Mouse (Mus musculus) lung, postnatal 25 days (tissue): ENCODE results near the gene Ggt5.

Source experiments
- DNase-seq: peaks from one replicate; pipeline ENCODE4 v3.0.0; 2022; ENCODE audit warnings: low spot score

Ggt5 gene

GRCm38 (mm10) chr10:75568441-75568840, 20.7 kb upstream of the Ggt5 start:
- DNase-seq, result no peak

GRCm38 (mm10) chr10:75568851-75569250, 20.3 kb upstream of the Ggt5 start:
- no peak for DNase-seq

DNA sequence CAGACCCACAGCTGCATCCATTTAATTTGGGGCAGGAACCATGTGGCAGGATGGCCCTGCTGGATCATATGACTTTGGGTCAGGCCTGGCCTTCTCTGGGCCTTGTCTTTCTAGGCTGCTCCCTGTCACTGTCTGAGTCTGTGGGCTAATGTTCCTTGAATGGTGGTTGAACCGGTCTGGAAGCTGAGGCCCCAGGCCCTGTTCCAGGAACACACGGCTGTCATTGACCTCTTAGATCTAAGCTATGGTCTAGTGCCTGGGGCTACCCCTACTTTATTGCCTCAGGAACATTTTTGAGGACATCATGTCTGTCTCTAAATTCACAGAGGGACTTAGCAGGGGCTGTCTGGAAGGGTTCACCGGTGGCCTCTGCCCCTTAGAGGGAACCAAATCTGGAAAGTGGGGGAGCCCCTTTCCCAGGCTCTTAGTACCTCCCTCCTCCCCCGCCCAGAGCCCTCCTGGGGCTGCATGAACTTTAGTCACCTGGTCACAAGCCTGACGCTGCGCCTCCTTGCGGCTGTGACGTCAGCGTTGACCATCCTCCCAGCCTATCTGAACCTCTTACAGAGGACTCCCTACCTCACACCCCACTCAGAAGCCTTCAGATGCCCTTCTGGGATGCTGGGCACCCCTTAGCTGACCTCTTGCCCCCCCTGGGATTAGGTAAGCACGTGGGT, 18.0 kb upstream of the Ggt5 start:
- no peak for DNase-seq

DNA sequence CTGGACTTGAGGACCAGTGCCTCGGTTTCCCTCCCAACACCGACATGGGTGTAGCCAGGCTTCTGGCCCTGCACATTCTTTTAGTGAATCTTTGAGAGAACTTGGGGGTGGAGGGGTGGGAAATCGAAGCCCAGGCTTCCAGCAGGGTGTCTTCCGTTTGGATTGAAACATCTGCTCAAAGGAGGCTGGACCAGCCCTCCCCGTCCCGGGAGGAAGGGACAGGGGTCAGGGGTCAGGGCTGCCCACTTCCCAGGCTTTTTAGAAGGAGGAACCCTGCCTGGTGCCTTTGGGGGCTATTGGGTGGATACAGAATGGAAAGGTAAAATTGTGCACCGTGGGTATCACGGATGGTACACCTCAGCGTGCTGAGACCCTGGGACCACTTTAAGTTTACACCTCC, 17.2 kb upstream of the Ggt5 start:
- no peak for DNase-seq

- no peak for DNase-seq
These were observed 16.0 kb upstream of the Ggt5 start for GRCm38 (mm10) chr10:75573181-75573580.

GRCm38 (mm10) chr10:75573965-75574364, 15.2 kb upstream of the Ggt5 start:
- DNase-seq, result no peak

GRCm38 (mm10) chr10:75579129-75579528, 10.0 kb upstream of the Ggt5 start:
- DNase-seq, result no peak

DNA sequence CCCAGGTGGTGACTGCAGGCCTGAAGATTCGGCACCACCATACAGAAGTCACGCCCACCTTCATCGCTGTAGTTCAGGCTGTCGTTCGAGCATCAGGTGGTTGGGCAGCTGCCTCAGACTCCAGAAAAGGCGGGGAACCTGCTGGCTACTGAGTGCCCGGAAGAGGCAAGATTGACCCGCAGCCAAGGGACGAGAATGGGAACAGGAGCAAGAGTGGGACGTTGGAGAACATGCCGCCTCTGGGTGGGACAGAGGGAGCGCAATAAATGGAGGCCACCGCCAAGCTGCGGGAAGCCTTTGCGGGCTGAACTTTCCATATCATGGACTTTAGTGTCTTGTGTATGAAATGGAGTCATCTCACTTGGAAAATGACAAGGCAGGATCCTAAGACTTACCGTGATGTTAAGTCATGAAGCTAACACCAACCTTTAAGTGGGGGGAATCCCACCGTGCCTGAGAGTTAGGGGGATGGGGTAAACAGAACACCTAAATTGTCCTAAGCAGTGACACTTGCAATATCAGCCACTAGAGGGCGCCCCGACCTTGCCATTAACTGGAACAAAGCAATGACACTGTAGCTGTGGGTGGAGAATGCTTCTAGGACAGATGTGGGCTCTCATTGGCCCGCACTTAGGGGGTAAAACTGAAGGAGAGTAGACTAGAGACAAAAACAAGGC, 3.1 kb upstream of the Ggt5 start:
- peak; percentile 87 for DNase-seq

- DNase-seq, result no peak
These were observed 2.6 kb upstream of the Ggt5 start for GRCm38 (mm10) chr10:75586553-75586879.

- DNase-seq, result no peak
These were observed 1.4 kb upstream of the Ggt5 start for GRCm38 (mm10) chr10:75587781-75588180.

- peak; percentile 51 for DNase-seq
These were observed 804 bp upstream of the Ggt5 start for GRCm38 (mm10) chr10:75588336-75588735.

DNA sequence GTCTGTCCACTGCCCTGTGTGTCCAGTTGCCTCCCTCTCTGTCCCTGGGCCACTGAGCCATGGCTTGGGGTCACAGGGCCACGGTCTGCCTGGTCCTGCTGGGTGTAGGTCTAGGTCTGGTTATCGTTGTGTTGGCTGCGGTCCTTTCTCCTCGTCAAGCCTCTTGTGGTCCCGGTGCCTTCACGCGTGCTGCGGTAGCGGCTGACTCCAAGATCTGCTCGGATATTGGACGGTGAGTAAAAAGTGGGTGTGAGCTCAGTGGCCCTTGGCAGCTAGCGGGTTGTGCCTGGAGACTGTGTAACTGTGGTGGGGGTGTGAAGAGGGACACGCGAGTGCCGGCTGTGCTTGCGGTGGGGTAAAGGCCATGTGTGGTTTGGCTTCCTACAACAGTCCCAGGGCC, 511 bp downstream of the Ggt5 start:
- DNase-seq, result no peak

DNA sequence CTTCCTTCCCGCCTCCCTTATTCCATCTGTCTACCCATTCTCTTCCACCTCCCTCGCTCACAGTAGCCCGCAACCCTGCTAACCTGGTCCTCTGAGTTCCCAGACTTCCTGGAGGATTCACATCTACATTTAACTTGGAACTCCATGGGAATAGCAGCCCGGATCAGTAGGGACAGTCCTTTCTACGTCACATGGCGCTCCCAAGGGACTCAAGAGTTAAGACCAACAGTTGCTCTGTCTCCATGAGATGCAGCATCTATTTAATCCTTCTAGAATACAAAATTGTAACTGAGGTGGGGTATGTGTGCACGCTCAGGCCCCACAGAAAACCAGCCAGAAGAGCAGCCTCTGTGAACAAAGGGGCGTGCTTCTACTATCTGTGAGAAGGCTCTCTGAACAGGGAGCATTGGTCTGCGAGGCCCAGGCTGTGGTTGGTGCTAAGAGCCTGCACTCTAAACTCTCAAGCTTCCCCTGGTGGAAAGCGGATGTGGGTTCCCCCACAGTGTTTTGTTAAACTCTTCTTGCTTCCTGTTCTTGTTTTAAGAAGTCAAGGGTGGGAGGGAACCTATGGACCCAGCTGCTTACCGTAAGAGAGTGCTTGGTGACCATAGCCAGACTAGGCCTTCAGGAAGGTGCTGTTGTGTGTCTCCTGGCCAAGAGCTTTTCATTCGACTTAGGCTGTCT, 2.2 kb downstream of the Ggt5 start:
- DNase-seq, result peak; percentile 91

DNA sequence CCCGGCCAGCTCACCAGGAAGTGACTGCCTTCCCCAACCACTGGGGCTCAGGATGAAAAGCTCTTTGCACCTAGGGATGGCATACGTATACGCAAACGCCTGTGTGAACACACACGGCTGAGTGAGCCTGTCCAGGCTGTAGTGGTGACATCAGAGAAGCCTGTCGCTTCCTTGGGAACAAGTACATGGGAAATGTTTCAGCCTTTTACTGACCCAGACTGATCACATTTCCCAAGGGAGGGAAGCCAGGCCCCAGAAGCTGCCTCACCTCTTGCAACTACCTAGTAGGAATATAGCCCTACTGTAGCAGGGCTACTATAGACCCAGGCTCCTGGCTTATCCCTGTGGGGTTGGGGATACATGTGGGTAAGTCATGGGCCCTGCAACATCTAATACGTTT, 3.4 kb downstream of the Ggt5 start:
- no peak for DNase-seq

- DNase-seq, result no peak
These were observed 6.8 kb downstream of the Ggt5 start for GRCm38 (mm10) chr10:75595981-75596380.

DNA sequence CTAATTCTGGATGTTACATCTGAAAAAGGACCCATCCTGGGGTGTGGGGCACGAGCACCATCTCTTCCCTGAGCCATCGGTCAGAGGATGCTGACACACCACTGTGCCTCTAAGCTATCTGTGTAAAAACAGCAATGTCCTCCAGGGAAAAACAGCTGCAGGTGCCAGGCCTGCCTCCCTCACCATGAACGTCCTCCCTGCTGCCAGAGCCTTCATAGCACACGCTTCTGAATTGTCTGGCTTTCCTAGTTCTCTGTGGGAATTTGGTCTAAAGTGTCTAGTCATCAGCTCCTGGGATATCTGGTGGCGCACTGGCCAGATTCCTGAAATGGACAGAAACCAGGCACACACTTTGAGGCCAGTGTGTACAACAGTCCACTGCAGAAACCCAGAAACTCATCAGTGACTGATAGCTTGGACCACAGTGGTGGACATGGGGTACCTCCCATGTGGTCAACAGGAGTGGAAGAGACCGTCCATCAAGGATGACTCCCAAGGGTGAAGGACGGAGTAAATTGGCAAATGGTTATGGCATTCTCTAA, 11.1 kb downstream of the Ggt5 start:
- no peak for DNase-seq

- no peak for DNase-seq
These were observed 16.2 kb downstream of the Ggt5 start for GRCm38 (mm10) chr10:75605162-75605846.

GRCm38 (mm10) chr10:75607253-75607652, 18.1 kb downstream of the Ggt5 start:
- DNase-seq, result no peak

DNA sequence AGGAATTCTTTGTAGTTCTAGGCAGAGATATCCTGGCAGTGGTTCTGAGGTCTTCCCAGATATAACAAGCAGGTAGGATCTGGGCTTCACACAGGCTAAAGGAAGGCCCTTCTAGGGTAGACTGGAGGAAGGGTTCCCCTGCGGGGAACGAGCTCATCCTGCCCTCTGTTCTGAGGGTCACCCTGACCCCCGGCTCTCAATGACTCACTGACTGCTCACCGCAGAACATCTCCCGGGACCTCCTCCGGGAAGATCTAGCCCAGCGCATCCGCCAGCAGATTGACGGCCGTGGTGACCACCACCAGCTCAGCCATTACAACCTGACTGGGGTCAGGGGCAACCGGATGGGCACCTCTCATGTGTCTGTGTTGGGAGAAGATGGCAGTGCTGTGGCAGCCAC, 19.8 kb downstream of the Ggt5 start:
- no peak for DNase-seq

DNA sequence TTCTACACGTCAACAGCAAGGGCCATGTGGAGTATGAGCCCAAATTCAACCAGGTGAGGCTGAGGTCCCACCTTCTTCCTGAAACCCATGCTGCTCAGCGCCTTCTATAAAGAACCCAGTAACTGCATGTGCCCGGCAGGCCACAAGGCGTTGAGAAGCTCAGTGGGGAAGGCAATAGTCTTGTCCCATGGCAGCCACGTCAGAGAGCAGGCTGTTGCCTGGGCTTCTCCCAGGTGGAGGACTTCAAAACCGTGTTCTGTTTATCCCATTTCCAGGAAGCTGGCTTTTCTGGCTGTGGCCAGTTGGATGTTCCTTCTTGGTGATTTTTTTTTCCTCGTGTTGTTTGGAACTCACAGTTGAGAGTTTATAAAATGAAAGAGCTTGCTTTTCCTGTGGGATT, 21.3 kb downstream of the Ggt5 start:
- DNase-seq, result no peak

- no peak for DNase-seq
These were observed 26.9 kb downstream of the Ggt5 start for GRCm38 (mm10) chr10:75616044-75616443.

DNA sequence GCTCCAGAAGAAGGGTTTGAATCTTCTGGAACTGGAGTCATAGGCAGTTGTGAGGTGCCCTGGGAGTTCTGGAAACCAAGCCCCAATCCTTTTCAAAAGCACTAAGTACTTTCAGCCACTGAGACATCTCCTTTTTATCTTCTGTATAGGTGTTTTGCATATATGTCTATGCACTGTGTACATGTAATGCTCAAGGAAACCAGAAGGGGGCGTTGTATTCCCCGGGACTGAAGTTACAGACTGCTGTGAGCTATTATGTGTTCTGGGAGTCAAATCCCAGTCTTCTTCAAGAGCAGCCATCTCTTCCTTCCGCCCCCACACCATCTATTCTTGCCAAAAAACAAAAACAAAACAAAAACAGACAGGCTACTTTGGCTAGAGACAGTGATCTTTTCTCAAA, 31.7 kb downstream of the Ggt5 start:
- DNase-seq, result no peak

GRCm38 (mm10) chr10:75625920-75626319, 36.8 kb downstream of the Ggt5 start:
- DNase-seq, result no peak
